Mouse (Mus musculus) CH12.LX (cell line): ENCODE measurements around the gene Fam217a.

Experiments
- CTCF ChIP-seq, 2 experiments: IDR thresholded peaks in 1 of 2; conservative IDR thresholded peaks in 1 of 2; 2 replicates each; pipeline ENCODE4 v1.5.1; 2011 to 2012; ENCODE audit warnings: low read depth in 2 of 2, low read length in 2 of 2, improper control_type of control experiment in 1 of 2, inconsistent platforms in 1 of 2, mild to moderate bottlenecking in 1 of 2, moderate library complexity in 1 of 2
- MXI1 ChIP-seq: IDR thresholded peaks from 2 replicates; pipeline ENCODE4 v1.6.1; 2011; ENCODE audit warnings: mild to moderate bottlenecking, low read depth, low read length, improper control_type of control experiment
- POLR2A ChIP-seq: IDR thresholded peaks from 2 replicates; pipeline ENCODE4 v1.6.1; 2011; ENCODE audit warnings: low read depth, mild to moderate bottlenecking, improper control_type of control experiment, low read length

DNA sequence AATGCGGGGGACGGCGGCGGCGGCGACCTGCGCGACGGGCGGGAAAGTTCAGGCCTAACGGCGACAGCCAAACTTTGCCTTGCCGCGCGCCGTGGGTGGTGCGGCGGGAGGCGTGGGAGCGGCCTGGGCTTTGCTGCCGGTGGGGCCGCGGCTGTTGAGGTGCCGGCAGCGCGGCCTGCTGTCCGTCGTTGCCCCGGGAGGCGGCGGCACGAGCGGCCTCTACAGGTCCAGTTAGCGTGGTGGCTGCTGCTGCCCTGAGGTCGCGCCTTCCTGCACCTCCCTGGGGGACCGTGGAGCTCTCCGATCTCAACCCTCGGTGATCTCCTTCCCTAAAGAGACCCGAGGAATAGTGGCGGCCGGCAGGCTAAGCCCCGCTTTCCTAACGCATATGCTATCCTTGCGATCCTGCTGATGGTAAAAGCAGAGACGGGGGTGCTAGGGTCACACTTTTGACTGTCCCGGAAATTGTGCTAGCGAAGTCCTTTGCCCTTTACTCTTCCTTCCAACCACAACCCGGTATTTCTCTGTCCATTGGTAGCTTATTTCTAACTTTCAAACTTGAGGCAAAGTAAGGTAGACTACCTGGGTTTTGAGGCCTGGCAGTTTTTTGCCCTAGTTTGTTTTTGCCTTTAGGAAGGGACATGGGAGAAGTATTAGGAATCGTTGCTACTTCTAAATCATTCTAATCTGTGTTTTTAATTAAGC lies 48.2 kb downstream of the Fam217a start:
- peak in 1 of 2 experiments; percentile 46; a peak in 2 of 4 replicates for TF ChIP-seq CTCF (conservative IDR thresholded peaks at IDR 0.05 in 1 of 2, IDR thresholded peaks at IDR 0.05 in 1 of 2; ENCODE audit: low read depth in 2 of 2, low read length in 2 of 2)
- TF ChIP-seq MXI1 = peak; percentile 56; the same call in 1 of the 2 replicates
- no peak for TF ChIP-seq POLR2A
